Mouse (Mus musculus): ENCODE results near the gene Cdh22.

The Cdh22 gene

GRCm38 (mm10) chr2:165145821-165146220 is 88.8 kb downstream of the Cdh22 start:
- no peak for DNase-seq

- no peak for DNase-seq
Observed at GRCm38 (mm10) chr2:165143487-165143886, 91.2 kb downstream of the Cdh22 start.

GRCm38 (mm10) chr2:165136049-165136448 is 98.6 kb downstream of the Cdh22 start:
- no peak for DNase-seq

- no peak for DNase-seq
Observed at GRCm38 (mm10) chr2:165133566-165133965, 101.1 kb downstream of the Cdh22 start.

- DNase-seq, result no peak
Observed at GRCm38 (mm10) chr2:165131428-165131827, 103.2 kb downstream of the Cdh22 start.

GRCm38 (mm10) chr2:165129189-165129588 is 105.5 kb downstream of the Cdh22 start:
- no peak for DNase-seq

GRCm38 (mm10) chr2:165126896-165127562 is 107.6 kb downstream of the Cdh22 start:
- DNase-seq, result no peak

GRCm38 (mm10) chr2:165121206-165121840 is 113.3 kb downstream of the Cdh22 start:
- no peak for DNase-seq

- DNase-seq, result no peak
Observed at GRCm38 (mm10) chr2:165120765-165121164, 113.9 kb downstream of the Cdh22 start.

GRCm38 (mm10) chr2:165113733-165114132 is 120.9 kb downstream of the Cdh22 start:
- DNase-seq, result peak in 1 of 2 experiments; percentile 18

GRCm38 (mm10) chr2:165112149-165112548 is 122.5 kb downstream of the Cdh22 start:
- DNase-seq, result peak; percentile 90

GRCm38 (mm10) chr2:165106585-165106984 is 128.1 kb downstream of the Cdh22 start:
- peak in 1 of 2 experiments; percentile 23 for DNase-seq

- no peak for DNase-seq
Observed at GRCm38 (mm10) chr2:165105513-165106079, 129.1 kb downstream of the Cdh22 start.

GRCm38 (mm10) chr2:165102920-165103319 is 131.7 kb downstream of the Cdh22 start:
- DNase-seq, result no peak

GRCm38 (mm10) chr2:165100749-165101148 is 133.9 kb downstream of the Cdh22 start:
- DNase-seq, result no peak

- no peak for DNase-seq
Observed at GRCm38 (mm10) chr2:165098861-165099260, 135.8 kb downstream of the Cdh22 start.

GRCm38 (mm10) chr2:165096367-165096766 is 138.3 kb downstream of the Cdh22 start:
- DNase-seq, result no peak

- DNase-seq, result no peak
Observed at GRCm38 (mm10) chr2:165092393-165092792, 142.3 kb downstream of the Cdh22 start.

GRCm38 (mm10) chr2:165091433-165091965 is 143.2 kb downstream of the Cdh22 start:
- DNase-seq, result no peak

GRCm38 (mm10) chr2:165090650-165091049 is 144.0 kb downstream of the Cdh22 start, which contains the start of gene 1700025C18Rik:
TSS of gene 1700025C18Rik (minus strand) at chr2:165090750.
- DNase-seq, result no peak

- DNase-seq, result no peak
Observed at GRCm38 (mm10) chr2:165089470-165089869, 145.2 kb downstream of the Cdh22 start.

GRCm38 (mm10) chr2:165086634-165087033 is 148.0 kb downstream of the Cdh22 start:
- no peak for DNase-seq

GRCm38 (mm10) chr2:165081257-165081656 is 153.4 kb downstream of the Cdh22 start:
- DNase-seq, result no peak

GRCm38 (mm10) chr2:165080657-165081056 is 154.0 kb downstream of the Cdh22 start:
- no peak for DNase-seq

Measured in B cell, adult 2 months (primary cell).